Mouse (Mus musculus) urinary bladder, postnatal 25 days (tissue): Measurements from ENCODE around the gene Gnat2.
A peak's percentile ranks its signal among the peaks of the same experiment; 100 is the strongest.

Experiments used
- DNase-seq: peaks from one replicate; pipeline ENCODE4 v3.0.0; 2022; ENCODE audit warnings: low spot score

Gnat2 gene

DNA sequence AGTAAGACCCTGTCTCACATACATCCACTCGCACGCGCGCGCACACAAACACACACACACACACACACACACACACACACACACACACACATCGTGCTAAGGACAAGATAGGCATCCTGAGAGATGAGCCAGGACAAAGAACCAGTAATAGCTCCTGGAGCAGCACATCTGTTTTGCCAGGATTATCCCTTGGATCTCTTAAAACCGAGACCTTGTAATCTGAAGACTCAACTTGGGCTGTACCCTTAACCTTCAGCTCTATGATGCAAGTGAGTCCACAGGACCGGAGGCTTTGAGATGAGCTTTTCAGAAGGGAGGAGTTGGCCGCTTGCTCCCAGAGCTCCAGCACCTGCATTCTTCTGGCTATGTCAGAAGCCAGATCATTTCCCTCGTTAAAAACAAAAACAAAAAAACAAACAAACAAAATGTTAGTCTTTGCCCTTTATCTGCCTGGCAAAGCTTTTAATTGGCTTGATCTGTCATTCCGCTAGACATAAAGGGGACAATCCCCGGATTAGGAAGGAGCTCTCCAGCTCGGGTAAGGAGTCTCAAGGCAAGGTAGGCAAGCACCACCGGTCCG, at the start of gene Gnat2:
Gene Gnat2, plus strand, starts transcription at position 254 of the 580 bp plus-strand sequence.
- DNase-seq = no peak

DNA sequence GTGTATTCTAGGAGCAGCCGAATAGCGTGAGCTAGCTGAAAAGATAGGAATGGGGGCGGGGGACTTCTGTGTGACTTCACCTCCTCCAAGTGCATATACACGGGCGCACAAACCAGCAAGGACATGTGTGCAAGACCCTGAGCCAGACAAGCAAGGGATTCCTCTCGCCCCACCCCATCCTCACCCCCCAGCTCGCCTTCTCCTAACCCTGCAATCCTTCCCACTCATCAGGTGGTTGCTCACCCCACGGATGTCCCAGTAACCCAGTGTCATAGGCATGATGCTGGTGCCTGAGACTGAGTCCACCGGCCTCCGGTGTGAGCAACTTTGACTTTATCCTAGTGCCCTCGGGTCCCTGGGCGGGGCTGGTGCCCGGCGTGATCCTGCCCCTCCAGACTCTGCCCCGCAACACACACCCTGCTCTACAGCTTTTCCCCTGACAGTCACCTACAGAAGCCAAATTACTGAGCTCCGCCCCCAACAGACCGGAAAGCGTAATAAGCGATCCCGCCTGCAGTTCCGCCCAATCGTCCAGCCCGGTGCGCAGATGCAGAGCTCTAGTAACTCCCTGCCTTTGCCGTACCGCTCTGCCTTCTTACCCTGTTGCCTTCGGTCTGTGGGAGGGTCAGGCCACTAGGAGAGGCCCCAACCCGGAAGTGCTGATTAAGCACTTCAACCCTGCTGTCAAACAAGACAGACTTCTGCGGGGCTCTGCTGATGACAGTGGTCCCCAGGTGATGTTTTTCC, 48.0 kb upstream of the Gnat2 start, which contains the start of gene Gstm4:
Gene Gstm4, minus strand, starts transcription at position 501 of the 747 bp plus-strand sequence.
- peak; percentile 78 for DNase-seq

DNA sequence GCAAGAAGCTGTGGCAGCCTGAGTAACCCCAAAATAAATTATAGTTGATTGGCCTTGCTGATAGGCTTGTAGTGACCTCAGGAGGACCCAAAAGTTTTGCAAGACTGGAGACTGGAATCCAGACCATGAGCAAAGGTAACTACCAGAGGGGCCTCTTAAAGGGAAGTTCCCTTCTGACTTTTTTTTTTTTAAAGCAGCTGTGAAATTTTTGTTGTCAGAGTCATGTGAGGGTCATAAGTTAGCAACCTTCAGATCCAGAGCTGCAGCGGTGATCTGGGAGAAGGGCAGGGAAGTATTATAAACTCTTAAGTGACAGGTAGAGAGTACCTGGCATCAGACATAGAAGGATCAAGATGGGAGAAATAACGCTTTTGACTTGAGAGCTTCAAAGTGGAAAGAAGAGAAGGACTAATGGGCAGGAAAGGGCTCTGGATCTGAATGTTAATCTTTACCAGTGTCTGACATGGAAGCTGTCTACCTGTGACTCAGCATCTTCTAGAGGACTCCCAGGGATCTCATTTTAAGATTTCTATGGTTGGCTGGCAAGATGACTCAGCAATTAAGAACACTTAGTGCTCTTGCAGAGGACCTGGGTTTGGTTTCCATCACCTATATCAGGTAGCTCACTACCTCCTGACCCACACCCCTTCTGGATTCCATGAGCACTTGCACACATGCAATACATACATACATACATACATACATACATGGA, 45.5 kb upstream of the Gnat2 start:
- no peak for DNase-seq

DNA sequence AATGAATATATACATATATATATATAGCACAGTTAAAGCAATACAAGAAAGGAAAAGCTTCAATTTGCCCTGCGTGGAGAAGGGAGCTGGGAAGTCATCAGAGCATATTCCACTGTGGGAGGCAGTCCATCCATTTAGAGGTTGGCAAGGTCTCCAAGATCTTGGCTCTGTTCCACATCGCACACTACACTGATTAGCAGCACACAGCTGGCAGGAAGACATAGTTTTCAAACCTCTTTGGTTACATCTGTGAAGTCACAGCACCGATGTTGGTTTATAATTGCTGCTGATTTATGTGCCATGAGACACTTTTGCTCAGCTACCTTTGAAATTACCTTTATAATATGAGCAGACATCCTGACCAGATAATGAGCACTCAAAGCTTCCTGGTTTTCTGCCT, 44.3 kb upstream of the Gnat2 start:
- no peak for DNase-seq

DNA sequence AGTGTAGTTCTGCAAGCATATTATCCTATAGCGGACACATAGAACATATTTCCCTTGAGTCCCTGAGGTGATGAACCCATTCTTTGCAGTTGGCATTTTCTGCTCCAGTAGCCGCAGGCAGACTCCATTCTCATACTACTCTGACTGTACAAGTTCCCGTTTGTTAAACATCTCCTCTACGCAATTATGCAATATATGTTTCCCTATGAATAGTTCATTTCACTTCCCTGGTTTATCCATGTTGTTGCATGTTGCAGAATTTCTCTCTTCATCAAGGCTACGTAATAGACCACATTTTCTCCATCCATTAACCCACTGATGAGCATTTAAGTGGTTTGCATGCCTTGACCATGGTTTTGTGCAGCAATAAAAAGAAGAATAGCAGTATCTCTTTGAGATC, 42.1 kb upstream of the Gnat2 start:
- no peak for DNase-seq

DNA sequence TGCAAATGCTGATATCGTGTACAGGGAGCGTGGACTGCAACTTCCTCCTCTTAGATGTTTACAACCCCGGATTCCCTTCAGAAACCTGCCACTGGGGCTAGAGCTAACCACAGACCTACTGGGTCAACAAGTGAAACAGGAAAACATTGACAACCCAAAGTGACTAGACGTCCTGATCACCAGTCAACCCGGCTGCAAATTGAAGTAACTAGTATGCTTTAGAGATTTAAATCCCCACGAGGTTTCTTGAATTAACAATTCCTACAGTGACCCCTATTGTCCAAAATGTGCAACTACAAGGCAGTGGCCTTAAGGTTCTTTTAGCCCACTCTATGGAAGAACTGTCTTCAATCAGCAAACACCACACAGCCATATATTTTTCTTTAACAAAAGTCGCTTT, 31.2 kb upstream of the Gnat2 start:
- DNase-seq = no peak

DNA sequence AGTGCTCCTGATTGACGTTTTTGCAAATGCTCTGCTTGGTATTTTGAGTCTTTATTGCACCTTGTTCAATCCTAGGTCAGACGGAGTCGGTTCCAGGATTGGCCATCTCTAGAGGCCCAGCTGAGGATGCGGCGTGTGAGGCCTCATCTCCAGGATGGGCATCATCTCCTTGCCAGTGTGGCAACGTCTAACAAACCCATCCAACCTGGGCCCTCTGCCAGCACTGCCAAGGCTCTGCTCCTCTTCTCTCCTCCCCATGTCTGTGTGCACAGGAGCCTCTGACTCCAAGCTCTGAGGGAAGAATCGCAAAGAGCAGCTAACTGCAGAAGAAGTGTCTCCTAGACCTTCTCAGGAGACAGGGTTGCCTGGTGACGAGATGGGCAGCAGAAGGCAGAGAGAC, 29.9 kb upstream of the Gnat2 start:
- no peak for DNase-seq

DNA sequence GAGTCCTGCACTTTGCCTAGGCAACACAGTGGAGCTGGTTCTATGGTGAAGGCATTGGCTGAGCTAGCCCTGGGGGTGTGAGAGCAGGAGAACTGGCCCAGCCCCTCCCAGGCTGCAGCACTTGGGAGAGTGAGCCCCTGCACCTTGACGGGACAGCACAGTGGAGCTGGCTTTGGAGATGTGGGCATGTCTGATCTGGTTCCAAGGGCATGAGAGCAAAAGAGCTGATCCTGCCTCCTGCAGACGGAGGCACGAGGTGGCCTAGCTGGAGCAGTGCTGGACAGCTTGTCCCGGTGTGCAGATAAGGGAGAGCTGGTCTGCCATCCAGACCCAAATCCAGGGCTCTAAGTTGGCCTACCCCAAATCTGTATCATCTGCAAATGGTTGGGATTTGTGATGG, 27.9 kb upstream of the Gnat2 start:
- no peak for DNase-seq

DNA sequence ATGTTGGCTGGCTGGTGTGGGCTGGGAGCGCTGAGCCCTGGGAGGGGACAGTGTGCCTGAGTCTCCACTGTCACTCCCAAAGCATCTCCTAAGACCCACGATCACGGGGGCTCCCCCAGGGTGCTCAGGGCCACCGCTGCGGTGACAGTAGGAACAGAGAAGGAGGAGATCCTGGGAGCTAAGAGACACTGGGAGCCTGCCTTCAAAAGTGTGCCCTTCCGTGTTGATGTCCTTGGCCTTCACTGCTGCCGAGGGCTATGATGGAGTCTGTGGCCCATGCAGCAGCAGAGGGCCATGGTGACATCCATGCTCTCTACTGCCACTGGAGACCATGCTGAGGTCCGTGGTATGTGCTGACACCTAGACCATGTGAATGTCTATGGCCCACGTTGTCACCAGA, 27.0 kb upstream of the Gnat2 start:
- DNase-seq = no peak

DNA sequence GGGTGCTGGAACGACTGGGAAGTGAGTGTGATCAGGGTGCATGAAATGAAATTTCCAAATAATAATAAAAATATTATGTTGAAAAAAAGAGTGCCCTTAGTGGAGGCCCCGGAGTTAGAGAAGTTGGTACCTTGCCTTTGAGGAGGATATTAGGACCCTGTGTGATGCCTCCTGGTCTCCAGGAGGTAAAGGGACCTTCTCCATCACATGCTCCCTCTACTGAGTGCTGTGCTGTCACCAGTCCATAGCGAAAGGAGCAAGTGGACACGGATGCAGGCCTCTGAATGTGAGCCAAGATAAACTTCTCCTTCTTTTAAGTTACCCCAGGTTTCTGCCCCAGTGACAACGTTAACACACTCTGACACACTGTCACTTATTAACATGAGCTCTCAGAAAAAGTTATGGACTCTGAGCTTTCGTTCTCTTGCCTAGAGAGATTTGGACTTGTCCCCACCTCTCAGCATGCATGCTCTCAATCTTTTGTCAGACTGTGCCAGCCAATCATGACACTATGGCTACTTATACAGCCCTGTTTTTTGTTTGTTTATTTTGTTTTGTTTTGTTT, 25.1 kb upstream of the Gnat2 start:
- no peak for DNase-seq

DNA sequence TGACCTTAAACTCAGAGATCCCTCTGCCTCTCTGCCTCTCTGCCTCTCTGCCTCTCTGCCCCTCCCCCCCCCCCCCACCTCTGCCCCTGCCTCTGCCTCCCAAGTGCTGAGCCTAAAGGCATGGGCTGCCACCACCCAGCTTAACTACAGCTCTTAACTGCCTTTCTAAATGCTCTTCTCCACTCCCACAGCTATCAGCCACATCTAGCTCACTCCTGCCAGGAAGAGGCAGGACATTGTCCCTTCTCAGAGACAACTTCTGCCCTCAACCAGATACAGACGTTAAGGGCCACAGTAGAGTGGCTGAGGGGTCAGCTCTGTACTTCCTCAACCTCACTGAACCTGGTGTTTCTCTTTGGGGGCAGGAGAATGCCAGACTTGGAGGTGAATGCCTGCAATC, 23.8 kb upstream of the Gnat2 start:
- DNase-seq = no peak

DNA sequence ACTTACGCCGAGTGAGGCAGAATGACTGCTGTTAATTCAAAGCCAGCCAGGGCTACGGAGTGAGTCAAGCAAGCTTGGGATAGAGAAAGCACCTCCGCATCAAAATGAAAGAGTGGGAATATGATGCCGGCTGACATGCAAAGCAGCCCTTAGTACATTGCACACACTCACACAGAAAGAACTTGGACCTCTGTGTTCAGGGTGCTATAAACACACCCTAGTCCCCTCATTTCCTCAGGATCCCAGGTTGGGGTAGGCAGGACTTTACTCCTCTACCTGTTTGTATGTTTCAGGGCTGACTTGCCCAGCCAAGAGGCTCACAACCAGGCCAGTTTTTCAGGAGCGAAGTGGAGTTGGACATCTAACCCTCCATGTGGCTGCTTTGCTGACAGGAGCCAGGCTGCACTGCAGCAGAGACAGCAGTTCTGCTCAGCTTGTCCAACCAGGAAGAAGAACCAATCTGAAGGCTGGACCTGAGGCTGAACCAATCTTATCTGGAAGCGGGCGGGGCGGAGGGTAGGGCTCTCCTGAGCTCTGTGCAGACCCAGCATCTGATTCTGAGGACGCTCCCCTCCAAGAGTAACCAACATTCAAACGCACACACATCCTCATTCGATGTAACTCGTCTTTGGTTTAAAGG, 23.2 kb upstream of the Gnat2 start:
- DNase-seq = peak; percentile 59

DNA sequence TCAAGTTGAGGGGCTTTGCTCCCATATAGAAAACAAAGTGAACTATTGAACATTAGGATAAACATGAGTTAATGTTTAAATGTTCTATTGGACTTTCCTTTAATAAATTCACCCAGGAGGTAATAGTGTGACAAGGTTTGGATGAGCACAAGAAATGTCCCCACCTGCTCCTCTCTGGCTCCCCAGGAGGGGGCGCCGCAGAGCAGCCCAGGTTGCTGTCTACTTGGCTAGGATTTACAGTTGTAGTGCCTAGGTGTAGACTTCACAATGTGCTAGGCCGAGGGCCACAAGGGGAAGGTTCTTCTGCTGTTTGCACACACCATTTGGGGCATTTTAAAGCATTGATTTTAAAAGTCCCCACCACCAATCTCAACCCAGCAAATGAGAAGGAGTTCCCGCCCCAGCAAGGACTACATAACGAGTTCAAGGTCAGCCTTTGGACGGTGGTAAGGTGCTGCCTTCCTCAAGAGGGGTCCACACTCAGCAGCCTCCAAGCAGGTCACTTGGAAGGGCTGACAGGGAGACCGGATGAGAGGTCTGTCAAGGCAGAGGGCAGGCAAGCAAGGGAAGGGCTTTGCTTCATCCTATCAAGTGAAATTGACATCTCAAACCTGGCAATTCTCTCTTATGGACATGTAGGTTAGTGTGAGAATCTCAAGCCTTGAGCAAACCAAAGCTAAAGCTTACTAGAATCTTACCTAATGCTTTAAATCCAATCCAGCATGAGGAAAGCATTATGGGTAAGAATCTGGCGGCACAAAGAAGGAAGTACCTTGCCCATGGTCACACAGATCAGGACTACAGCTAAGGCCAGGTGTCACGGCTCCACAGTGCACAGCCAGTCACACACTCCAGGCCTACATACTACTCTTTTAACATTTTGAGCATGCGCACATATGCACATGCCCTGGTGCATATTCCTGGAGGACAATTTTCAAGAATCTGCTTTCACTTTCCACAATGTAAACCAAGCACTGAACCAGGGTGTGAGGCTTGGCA, 22.0 kb upstream of the Gnat2 start:
- DNase-seq = peak; percentile 63

DNA sequence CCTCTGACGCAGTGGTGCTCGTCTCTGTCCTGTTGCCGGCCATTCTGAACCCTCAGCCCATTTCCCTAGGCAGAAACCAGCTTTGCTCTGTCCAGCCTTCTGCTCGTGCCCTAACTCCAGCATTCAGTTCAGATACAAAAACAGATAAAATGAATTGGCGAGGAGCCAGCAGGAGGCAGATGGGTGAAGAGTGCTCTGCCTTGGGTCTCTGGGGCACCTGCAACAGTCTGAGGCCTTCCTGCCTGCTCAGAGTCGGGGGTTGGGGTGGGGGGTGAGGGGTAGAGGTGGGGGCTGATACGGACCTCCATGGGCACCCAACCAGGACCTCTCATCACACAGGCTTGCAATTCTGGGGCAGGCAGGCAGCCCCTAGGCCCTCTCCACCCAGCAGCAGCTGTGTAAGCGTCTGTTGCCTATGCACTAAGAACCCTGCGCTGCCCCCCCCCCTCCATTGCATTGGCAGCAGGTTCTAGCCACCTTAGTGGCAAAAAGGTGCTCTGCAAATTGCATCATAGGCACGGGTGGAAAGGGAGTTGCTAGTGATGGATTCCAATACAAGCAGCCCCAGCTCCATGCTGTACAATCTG, 19.5 kb upstream of the Gnat2 start:
- DNase-seq = no peak

DNA sequence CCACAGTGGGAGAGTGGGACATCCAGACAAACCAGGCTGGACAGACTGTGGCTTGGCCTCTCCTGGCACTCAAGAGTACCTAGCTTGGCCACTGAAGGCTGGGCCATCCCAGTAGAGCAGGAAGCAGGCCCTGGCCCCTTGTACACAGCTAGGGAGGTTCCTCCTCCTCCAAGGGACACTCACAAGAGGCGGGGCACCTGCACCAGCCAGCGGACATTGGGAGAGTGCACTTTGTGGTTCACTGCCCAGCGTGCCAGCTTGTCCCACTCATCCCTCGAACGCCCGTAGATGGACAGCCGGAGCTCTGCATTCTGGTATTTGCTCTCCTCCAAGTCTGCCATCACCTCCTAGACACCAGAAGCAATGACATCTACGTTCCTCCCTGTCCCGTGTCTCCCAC, 15.8 kb upstream of the Gnat2 start:
- DNase-seq = no peak

DNA sequence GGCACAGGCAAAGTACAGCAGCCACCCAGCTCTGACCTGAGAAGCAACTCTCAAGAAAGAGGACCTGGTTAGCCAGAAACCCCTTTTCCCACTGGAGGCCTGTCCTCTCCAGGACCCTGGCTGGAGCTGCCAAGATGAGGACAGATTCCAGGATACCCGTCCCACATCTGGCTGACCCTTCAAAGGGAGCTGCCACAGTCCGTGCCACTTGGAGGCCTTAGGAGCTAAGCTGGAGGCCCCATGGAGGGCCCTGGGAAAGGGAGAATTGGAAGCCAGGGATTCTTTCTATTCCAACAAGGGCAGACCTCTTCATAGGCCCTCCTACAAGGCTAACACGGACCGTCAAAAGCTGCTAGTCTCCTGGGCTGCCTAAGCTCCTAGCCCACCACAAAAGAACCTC, 10.9 kb upstream of the Gnat2 start:
- DNase-seq = no peak

DNA sequence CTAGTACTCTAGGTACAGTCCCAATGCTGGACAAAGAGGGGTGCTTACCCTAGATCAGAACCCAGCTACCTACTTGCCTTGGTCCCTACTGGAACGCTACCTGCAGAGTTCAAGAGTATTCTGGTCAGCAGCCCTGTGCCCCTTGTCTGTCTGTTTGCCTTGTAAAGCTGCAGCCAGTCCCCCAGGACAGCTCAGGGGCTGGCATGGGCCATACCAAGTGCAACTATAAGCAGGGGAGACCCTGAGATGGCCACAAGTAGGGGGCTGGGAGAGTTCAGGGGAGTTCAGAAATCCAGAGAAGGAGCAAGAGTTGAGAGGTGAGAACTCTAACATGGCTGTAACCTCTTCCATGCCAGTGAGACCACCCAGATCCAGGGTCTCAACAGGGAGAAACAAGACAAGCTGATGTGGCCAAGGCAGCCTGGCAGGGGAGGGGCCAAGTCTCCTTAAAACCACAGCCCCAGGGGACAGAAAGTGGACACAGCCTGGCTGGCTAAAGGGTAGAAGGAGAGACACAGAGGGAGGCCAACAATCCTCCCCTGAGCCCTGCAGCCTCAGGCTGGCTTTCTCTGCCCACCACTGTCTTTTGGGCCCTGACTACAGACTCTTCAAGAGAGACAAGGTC, 10.2 kb upstream of the Gnat2 start:
- no peak for DNase-seq

DNA sequence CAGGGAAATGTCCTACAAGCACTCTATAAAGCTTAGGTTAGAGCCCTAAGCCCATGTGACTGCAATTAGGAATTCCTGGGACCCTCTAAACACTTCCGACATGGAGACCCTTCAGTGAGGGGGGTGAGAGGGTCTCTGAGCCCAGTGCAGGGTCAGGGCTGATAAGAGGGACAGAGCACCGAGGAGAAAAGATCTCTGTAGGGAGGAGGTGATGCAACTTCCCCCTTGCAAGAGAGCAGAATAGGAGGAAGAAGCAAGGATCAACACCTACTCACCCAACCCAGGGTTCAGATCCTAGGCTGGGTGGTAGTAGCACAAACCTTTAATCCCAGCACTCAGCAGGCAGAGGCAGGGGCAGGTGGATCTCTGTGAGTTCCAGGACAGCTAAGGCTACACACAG, 9.4 kb upstream of the Gnat2 start:
- DNase-seq = no peak

DNA sequence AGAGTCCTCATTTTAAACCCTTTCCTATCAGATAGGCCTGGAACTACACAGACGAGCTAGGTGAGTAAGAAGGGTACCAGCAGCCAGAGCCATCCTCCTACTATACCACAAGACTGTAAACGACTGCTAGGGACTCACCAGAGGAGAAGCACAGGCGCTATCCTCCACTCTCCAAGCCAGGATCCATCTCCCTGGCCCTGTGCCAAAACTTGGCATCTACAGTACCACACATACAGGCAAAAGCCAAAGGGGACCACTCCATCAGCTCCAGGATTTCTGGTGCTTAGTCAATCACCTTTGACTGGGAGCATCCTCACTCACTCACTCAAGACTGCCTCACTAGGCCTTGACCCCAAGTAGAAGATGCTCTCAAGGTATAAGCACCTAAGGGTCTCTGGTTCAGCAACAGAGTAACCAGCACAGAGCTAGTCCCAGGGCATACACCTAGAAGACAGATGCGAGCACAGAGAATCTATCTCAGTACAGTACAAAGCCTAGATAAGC, 8.6 kb upstream of the Gnat2 start:
- DNase-seq = no peak

DNA sequence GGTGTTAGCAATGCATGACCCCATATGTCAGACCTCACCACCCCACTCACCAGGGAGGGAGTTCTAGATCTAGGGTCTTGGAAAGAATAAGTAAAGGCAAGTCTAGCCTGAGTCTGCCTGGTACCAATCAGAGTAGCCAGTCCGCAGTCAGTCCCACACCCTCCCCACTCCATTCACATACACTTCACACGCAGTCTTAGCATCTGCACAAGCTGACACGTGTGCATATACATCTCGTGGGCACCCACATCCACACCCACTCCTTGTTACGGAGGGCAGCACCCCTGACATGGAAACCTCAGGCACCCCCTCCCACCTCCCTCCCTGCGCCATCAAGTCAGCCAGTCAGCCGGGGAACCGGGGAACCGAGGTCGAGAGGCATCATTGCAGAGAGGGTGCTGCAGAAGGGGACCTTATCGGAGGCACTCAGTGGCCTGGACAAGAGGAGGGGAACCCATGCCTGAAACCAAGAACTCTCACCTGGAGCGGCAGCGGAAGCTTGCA, 7.8 kb upstream of the Gnat2 start:
- no peak for DNase-seq
